Mouse (Mus musculus) embryonic facial prominence, embryonic 10.5 days (tissue): ENCODE results near the gene Myo1d. TPM values are rescaled to one million over a fixed set of nuclear protein-coding genes. Genes with fewer than 3 reads are reported as not detected.

ENCODE experiments used
- DNase-seq: peaks from one replicate; pipeline ENCODE4 v3.0.0-alpha.2; 2017; ENCODE audit warnings: low spot score
- H3K27ac ChIP-seq: fragments of 300-500 bp; sonication (generic); replicated peaks from 2 replicates; pipeline ENCODE4 v1.5.1; 2016; ENCODE audit warnings: mild to moderate bottlenecking
- H3K27me3 ChIP-seq: fragments of 300-500 bp; sonication (generic); replicated peaks from 2 replicates; pipeline ENCODE4 v1.6.1; 2016; ENCODE audit warnings: low read depth, mild to moderate bottlenecking; ENCODE audit not compliant: poor library complexity, severe bottlenecking
- H3K36me3 ChIP-seq: fragments of 300-500 bp; sonication (generic); replicated peaks from 2 replicates; pipeline ENCODE4 v1.6.1; 2016; ENCODE audit warnings: mild to moderate bottlenecking, moderate library complexity
- H3K4me1 ChIP-seq: fragments of 300-500 bp; sonication (generic); 2 replicates; pipeline ENCODE4 v1.6.1; 2016
- H3K4me3 ChIP-seq: fragments of 300-500 bp; sonication (generic); 2 replicates; pipeline ENCODE4 v1.5.1; 2016; ENCODE audit warnings: mild to moderate bottlenecking, moderate library complexity
- H3K9me3 ChIP-seq: fragments of 300-500 bp; sonication (generic); 2 replicates; pipeline ENCODE4 v1.6.1; 2016; ENCODE audit warnings: mild to moderate bottlenecking
- WGBS: fragments of 180-500 bp; shearing (Covaris S2); methylation state at CpG from one replicate; pipeline ENCODE4 v1.1.7; 2016; 5-methylcytosine and 5-hydroxymethylcytosine counted together
- polyA plus RNA-seq: library from polyadenylated mRNA; unstranded; fragments of >200 nt; fragmentation: Nextera tagmentation; extraction: Ambion mirVana; gene quantifications from 2 replicates; pipeline ENCODE4 v1.2.1, GENCODE M21; 2016

Gene Myo1d
- polyA plus RNA-seq, 1 experiment from 2014 or later, result 4.0 TPM

GRCm38 (mm10) chr11:80484191-80484791 is 295.5 kb downstream of the Myo1d start:
- H3K4me1 ChIP-seq, result peaks cover 56% of the 10 kb centered on the region
- 47% methylated on average over 12 of the region's 12 CpGs for WGBS

DNA sequence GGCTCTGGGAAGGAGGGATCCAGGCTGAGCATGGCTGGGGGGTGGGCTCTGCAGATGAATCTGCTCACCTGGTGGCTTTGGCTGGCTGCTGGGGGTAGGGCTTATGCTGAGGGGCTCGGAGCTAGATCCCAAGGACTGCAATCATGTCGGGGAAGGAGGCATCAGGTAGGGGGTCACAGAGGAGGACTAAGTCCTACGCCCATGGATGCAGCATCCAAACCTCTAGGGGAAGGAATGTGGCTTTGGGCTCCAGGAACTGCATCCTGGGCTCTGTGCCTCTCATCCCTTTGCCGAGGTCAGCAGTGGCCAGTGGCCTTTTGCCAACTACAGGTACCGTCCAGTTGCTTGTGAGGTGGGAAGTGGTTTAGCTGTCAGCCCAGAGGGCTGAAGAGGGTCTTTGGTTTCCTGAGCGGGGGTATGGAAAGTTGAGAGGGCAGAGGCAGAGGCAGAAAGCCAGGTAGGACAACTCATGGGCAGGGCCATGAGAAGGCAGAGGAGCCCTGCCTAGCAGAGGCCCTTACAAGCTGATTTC is 296.2 kb downstream of the Myo1d start:
- no peaks in the 10 kb centered on the region for H3K9me3 ChIP-seq
- DNase-seq, result no peak
- 73% methylated on average over 6 of the region's 6 CpGs for WGBS
- peaks cover 30% of the 10 kb centered on the region for H3K27me3 ChIP-seq
- H3K4me3 ChIP-seq, result no peak overlapping the region
- peaks cover 15% of the 10 kb centered on the region; the same call in 1 of the 2 replicates for H3K36me3 ChIP-seq
- H3K4me1 ChIP-seq, result peaks cover 56% of the 10 kb centered on the region
- H3K27ac ChIP-seq, result no peak overlapping the region

More at GRCm38 (mm10) chr11:80484191-80484791, 295.5 kb downstream of the Myo1d start:
- no peak for DNase-seq
- no peak overlapping the region for H3K27ac ChIP-seq
- no peaks in the 10 kb centered on the region for H3K9me3 ChIP-seq
- no peak overlapping the region for H3K4me3 ChIP-seq
- H3K27me3 ChIP-seq, result peaks cover 23% of the 10 kb centered on the region
- H3K36me3 ChIP-seq, result peaks cover 9% of the 10 kb centered on the region; the same call in 1 of the 2 replicates

- Histone ChIP-seq H3K4me1 (peaks cover 58% of the 10 kb centered on the region), H3K9me3 (no peaks in the 10 kb centered on the region), H3K4me3 (no peak overlapping the region), H3K27ac (no peak overlapping the region), H3K27me3 (peaks cover 37% of the 10 kb centered on the region), H3K36me3 (peaks cover 17% of the 10 kb centered on the region; the same call in 1 of the 2 replicates)
- 85% methylated on average over 7 of the region's 7 CpGs for WGBS
- no peak for DNase-seq
Observed at GRCm38 (mm10) chr11:80482921-80483320, 296.9 kb downstream of the Myo1d start.

DNA sequence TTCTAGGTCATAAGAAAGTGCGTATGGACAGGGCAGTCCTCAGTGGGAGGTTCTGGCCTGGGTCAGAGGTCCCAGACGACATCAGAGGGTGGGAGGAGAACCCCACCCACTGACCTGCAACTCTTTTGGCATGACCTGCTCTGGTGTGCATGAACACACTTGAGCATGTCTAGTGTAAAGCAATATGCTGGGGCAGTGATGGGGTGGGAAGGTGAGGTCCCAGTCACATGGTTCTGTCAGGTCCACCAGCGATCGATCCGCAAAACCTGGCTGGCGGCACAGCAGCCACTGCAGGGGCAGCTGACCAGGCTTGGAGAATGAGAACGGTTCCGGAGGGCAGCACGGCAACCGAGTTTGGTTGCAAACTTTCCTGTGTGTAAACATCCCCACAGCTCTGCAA is 297.5 kb downstream of the Myo1d start:
- peaks cover 64% of the 10 kb centered on the region for H3K4me1 ChIP-seq
- no peak for DNase-seq
- H3K4me3 ChIP-seq, result no peak overlapping the region
- 80% methylated on average over 10 of the region's 10 CpGs for WGBS
- H3K27ac ChIP-seq, result no peak overlapping the region
- H3K27me3 ChIP-seq, result peaks cover 41% of the 10 kb centered on the region
- no peaks in the 10 kb centered on the region for H3K9me3 ChIP-seq
- peaks cover 17% of the 10 kb centered on the region; the same call in 1 of the 2 replicates for H3K36me3 ChIP-seq

DNA sequence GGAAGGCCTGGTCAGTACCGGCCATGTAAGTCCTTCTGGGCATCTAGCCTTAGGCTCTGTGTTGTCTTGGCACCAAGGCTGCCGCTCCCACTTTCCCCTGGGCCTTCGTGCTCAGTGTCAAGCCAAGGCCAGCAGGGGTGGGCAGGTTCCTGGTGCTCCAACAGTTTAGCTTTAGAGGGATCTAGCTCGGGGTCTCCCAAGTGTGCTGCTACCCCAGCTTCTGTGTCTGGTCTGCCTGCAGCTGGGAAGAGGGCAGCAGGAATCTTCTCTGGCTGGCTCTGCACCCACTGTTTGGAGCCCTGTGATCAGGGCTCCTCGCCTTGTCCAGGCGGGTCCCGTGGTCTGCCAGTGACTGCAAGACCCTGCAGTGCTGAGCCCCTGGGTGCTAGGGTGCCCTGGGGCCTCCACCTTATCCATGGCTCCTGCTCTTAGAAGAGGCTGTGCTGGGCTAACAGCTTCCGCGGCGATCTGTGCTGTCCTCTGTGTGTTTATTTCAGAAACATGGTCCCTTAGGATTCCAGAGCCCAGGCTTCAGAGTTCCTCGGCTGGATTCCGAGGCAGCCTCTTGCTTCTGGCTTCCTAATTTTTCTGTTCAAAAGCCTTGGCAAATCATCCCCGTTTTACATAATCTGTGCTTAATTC is 298.3 kb downstream of the Myo1d start:
- Histone ChIP-seq H3K4me1 (peaks cover 65% of the 10 kb centered on the region), H3K4me3 (peak overlapping the region; percentile 28; the same call in 1 of the 2 replicates)
- no peak for DNase-seq

DNA sequence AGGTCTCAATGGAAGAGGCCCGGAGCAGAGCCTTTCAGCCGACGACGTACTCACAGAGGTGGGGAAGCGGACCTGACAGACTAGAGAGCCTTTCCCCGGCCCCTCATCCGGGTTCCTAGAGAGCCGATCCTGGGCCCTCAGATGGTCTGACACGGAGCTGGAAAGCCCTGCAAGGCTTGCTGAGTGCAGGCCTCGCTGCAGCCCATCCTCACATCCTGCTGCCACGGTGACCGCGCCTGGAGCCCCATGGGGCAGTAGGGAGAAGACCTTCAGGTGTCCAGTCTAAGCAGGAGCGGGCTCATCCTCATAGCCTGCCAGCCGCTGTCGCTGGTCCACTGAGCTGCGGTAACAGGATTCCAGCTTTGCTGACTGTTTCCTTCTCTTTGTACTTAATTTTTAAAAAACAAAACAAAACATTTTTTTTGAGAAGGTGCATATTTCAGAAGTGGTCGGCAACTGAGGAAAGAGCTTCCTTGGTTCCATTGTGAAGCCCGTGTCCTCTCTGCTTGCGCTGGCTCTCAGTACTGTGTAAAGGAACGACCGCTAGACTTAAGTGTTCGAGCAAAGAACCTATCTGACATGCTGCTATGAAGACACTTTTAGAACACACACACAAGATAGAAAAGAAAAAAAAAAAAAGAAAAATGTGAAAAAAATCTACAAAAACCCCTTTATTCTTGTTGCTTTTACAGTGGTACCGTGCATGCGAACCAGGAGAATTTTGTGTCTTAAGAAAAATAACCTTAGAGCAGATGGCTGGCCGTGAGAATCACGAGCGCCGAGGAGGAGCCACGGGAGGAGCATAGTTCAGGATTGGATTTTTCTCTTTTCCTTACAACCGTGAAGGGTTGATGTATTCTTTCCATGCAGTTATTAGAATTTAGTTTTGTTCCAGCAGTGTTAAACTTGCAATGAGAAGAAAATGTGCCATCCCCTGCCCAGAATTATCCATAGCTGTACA is 299.6 kb downstream of the Myo1d start:
- Histone ChIP-seq H3K27me3 (peaks cover 42% of the 10 kb centered on the region), H3K9me3 (no peaks in the 10 kb centered on the region), H3K36me3 (peaks cover 17% of the 10 kb centered on the region; the same call in 1 of the 2 replicates), H3K4me1 (peaks cover 66% of the 10 kb centered on the region), H3K27ac (peak overlapping the region; percentile 35), H3K4me3 (peak overlapping the region; percentile 80)
- 83% methylated on average over 31 of the region's 31 CpGs for WGBS
- no peak for DNase-seq

More for the DNA sequence above, 298.3 kb downstream of the Myo1d start:
- no peaks in the 10 kb centered on the region for H3K9me3 ChIP-seq
- H3K27ac ChIP-seq, result no peak overlapping the region
- H3K36me3 ChIP-seq, result peaks cover 17% of the 10 kb centered on the region; the same call in 1 of the 2 replicates
- 81% methylated on average over 13 of the region's 13 CpGs for WGBS
- peaks cover 41% of the 10 kb centered on the region for H3K27me3 ChIP-seq

- Histone ChIP-seq H3K27ac (peak overlapping the region; percentile 35), H3K9me3 (no peaks in the 10 kb centered on the region), H3K4me1 (peaks cover 62% of the 10 kb centered on the region), H3K36me3 (peaks cover 24% of the 10 kb centered on the region), H3K4me3 (peak overlapping the region; percentile 80), H3K27me3 (peaks cover 45% of the 10 kb centered on the region)
- 74% methylated on average over 5 of the region's 5 CpGs for WGBS
- no peak for DNase-seq
Observed at GRCm38 (mm10) chr11:80479425-80479824, 300.4 kb downstream of the Myo1d start.

DNA sequence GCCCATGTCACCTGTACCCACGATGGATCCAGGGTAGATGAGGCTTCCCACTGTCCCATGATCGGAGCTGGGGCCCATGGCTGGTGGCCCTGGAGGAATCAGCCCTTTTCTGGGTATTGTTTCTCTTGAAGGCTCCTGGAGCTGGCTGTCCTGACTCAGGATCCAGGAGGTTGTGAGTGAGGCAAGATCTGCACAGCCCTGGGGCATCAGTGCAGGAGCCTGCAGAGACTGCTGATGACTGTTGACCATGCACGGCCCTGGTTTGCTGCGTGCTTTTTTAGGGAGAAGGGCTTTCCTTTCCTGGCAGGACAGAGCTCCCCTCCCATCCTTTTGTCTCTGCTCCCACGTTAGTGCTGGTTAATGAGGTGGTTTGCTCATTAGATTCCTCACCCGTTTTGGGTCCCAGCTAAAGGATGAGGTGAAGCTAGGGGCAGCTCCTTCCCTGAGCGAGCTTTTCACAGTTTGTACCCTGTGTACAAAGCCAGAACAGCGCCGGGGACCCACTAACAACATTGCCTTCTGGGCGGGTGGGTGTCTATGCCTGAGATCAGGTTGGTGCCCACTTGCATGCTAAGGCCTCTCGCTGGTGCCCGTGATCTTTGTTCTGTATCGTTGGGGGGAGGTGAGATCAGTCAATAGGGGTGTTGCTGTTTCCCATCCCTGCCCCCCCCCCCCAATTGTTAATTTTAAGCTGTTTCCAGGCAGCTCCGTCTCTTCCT is 301.0 kb downstream of the Myo1d start:
- Histone ChIP-seq H3K27me3 (peaks cover 47% of the 10 kb centered on the region), H3K27ac (0 out of 2 replicates have a peak overlapping the region, but pooled peaks have one; percentile 35)

DNA sequence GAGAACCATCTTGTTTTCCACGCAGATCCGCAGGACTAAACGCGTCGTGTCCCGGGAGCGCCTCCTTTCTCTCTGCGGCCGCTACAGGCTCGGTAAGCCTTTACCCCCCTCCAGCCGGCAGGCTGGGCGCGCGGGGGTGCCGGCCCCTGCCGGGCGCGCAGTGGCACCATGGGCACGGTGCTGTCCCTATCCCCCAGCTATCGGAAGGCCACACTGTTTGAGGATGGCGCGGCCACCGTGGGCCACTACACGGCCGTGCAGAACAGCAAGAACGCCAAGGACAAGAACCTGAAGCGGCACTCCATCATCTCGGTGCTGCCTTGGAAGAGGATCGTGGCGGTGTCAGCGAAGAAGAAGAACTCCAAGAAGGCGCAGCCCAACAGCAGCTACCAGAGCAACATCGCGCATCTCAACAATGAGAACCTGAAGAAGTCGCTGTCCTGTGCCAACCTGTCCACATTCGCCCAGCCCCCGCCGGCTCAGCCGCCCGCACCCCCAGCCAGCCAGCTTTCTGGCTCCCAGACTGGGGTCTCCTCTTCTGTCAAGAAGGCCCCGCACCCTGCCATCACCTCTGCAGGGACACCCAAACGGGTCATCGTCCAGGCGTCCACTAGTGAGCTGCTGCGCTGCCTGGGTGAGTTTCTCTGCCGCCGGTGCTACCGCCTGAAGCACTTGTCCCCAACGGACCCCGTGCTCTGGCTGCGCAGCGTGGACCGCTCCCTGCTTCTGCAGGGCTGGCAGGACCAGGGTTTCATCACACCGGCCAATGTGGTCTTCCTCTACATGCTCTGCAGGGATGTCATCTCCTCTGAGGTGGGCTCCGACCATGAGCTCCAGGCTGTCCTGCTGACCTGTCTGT is 302.3 kb downstream of the Myo1d start:
- peaks cover 52% of the 10 kb centered on the region for H3K4me1 ChIP-seq
- H3K36me3 ChIP-seq, result peaks cover 42% of the 10 kb centered on the region
- H3K27ac ChIP-seq, result peak overlapping the region; percentile 87
- H3K4me3 ChIP-seq, result peak overlapping the region; percentile 80
- H3K27me3 ChIP-seq, result peaks cover 43% of the 10 kb centered on the region
- H3K9me3 ChIP-seq, result no peaks in the 10 kb centered on the region
- 15% methylated on average over 55 of the region's 55 CpGs for WGBS
- peak; percentile 45 for DNase-seq

More for the DNA sequence above, 301.0 kb downstream of the Myo1d start:
- WGBS, result 59% methylated on average over 14 of the region's 14 CpGs
- Histone ChIP-seq H3K4me1 (peaks cover 57% of the 10 kb centered on the region), H3K4me3 (peak overlapping the region; percentile 80), H3K9me3 (no peaks in the 10 kb centered on the region), H3K36me3 (peaks cover 29% of the 10 kb centered on the region)
- DNase-seq, result no peak

DNA sequence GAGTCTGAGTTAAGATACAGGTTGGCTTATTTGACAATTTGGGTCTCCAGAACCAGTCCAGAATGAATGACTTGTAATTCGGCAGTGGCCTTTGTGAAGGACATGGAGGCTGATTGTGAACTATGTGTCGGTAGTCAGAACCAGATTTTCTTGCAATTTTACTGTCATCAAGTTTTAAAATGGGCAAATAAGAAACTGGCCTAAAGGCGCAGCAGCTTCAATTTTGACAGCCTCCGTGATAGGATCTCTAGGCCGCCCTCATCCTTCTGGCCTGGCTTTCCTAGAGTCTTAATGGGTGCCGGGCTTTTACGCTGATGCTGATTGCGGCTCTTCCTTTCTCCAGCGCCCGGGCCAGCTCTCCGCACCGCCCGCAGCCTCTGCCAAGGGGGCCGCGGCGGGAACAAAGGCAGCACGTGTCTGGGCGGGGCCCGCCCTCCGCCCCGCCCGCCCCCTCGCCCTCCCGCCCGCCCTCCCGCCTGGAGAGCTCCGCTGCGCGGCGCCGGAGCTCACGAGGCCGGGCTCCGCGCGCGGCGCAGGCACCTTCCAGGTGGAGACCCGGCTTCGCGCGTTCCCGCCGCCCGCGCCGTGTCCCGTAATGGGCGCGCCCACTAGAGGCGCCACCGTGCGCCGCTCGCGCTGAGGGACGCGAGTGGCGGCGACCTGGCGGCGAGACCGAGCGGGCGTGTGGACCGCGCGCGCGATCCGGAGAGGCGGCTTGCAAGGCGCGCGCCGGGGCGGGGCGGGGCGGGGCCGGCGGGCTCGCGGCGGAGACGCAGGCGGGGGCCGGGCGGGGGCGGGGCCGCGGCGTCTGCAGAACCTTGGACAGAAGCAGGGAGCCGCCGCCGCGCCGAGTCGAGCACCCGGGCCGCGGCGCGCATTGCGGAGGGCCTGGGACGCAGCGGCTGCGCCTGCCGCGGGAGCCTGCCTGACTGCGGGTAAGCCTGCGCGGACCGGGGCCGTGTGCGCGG is 303.3 kb downstream of the Myo1d start, which contains the start of gene Cdk5r1:
Cdk5r1 (plus strand) TSS at position 802 of the 968 bp plus-strand sequence.
- peaks cover 42% of the 10 kb centered on the region for H3K27me3 ChIP-seq
- no peaks in the 10 kb centered on the region for H3K9me3 ChIP-seq
- peak within 1 kb of the TSS; percentile 80 for H3K4me3 ChIP-seq
- peaks cover 49% of the 10 kb centered on the region for H3K4me1 ChIP-seq
- H3K27ac ChIP-seq, result peak within 1 kb of the TSS; percentile 87
- peak; percentile 95 for DNase-seq
- H3K36me3 ChIP-seq, result peaks cover 52% of the 10 kb centered on the region
- under 1% methylated on average over 116 of the region's 116 CpGs for WGBS
